Mouse (Mus musculus): ENCODE measurements at regions not wholly inside any gene's neighbourhood (a gene's known extent, or its start where the extent isn't known, plus 50 kb on each side); places are given as distances from the start of the nearest gene placed in this dataset.

- TF ChIP-seq CTCF (conservative IDR thresholded peaks at IDR 0.05; ENCODE audit: insufficient read depth, insufficient read length, low read depth, low read length) (no peak), POLR2A (IDR thresholded peaks at IDR 0.05; ENCODE audit: low read depth, low read length) (no peak)
These were observed 119.4 kb upstream of the Klhl29 start for GRCm38 (mm10) chr12:5494657-5495512.
